Mouse (Mus musculus) cerebellum, adult 2 months (tissue): ENCODE measurements at regions not wholly inside any gene's neighbourhood (a gene's known extent, or its start where the extent isn't known, plus 50 kb on each side); places are given as distances from the start of the nearest gene placed in this dataset.

Source experiments
- DNase-seq, 2 experiments: peaks; one replicate each; pipeline ENCODE4 v3.0.0; 2021
- H3K27ac ChIP-seq: fragments of 200-500 bp; 2 replicates; pipeline ENCODE4 v1.5.1; 2012; ENCODE audit warnings: low read length, control low read depth, inconsistent platforms; ENCODE audit not compliant: insufficient read depth
- H3K27me3 ChIP-seq: fragments of 200-500 bp; 2 replicates; pipeline ENCODE4 v1.6.1; 2012; ENCODE audit warnings: inconsistent platforms, mild to moderate bottlenecking, low read length, moderate library complexity; ENCODE audit not compliant: control insufficient read depth, insufficient read depth
- H3K4me1 ChIP-seq: fragments of 200-500 bp; 2 replicates; pipeline ENCODE4 v1.6.1; 2011; ENCODE audit warnings: low read length; ENCODE audit not compliant: control insufficient read depth, insufficient read depth
- H3K4me3 ChIP-seq: fragments of 200-500 bp; replicated peaks from 2 replicates; pipeline ENCODE3; 2011; ENCODE audit warnings: mild to moderate bottlenecking, low read depth, low read length, control low read depth; ENCODE audit not compliant: insufficient read depth
- CTCF ChIP-seq: fragments of 200-500 bp; IDR thresholded peaks from 2 replicates; pipeline ENCODE4 v1.5.1; 2011; ENCODE audit warnings: low read depth, mild to moderate bottlenecking, control low read depth, low read length, moderate library complexity, borderline replicate concordance; ENCODE audit not compliant: insufficient read depth
- POLR2A ChIP-seq: fragments of 200-500 bp; IDR thresholded peaks from 2 replicates; pipeline ENCODE4 v1.6.1; 2011; ENCODE audit warnings: low read length, control low read depth, borderline replicate concordance; ENCODE audit not compliant: insufficient read depth
- WGBS: fragments of 180-500 bp; shearing (Covaris S2); methylation state at CpG from one replicate; pipeline ENCODE4 v1.1.7; 2018; 5-methylcytosine and 5-hydroxymethylcytosine counted together

DNA sequence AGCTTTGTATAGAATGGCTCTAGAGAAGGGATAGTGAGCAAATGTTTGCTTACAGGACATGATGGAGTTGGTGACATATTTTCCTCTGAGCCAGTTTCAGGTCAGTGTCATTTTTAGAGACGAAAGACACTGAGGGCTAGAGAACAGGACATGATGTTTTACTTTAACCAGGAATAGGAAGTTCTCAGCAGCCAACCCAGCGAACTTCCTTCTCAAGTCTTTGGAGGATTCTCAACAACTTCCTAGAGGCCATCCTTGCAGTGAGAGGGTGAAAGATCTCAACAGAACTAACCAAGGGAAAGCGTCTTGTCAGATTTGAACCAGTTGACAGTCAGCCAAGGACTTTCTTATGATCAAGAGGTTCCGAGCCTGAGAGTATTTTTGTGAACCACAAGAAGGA, 153.7 kb upstream of the Jade1 start:
- Histone ChIP-seq H3K4me1 (no peaks in the 10 kb centered on the region), H3K4me3 (no peak overlapping the region), H3K27ac (no peak overlapping the region), H3K27me3 (no peaks in the 10 kb centered on the region)
- TF ChIP-seq POLR2A (no peak), CTCF (no peak)
- DNase-seq, result no peak
- 87% methylated on average over 4 of the region's 4 CpGs for WGBS

DNA sequence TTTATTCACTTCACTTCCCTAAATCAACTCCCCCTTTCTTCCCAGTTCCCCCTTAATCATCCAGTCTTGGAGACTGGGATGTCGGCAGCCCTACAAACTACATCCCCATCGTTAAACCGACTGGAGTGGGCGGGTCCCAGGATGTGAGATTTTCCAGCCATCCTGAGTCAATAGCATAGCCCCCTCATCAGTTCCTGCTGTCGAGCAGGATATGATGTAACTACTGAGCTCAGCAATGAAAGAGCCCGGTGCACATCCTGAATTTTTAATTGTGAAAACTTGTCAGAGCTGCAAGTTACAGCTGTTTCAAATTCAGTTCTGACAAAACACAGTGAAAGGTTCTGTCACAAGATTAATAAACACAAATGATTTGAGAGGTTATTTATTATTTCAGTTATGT, 165.7 kb upstream of the Jade1 start:
- DNase-seq, result no peak
- H3K4me3 ChIP-seq, result no peak overlapping the region
- 79% methylated on average over 6 of the region's 6 CpGs for WGBS
- H3K27ac ChIP-seq, result no peak overlapping the region
- H3K4me1 ChIP-seq, result no peaks in the 10 kb centered on the region
- no peaks in the 10 kb centered on the region for H3K27me3 ChIP-seq
- TF ChIP-seq CTCF (no peak), POLR2A (no peak)

DNA sequence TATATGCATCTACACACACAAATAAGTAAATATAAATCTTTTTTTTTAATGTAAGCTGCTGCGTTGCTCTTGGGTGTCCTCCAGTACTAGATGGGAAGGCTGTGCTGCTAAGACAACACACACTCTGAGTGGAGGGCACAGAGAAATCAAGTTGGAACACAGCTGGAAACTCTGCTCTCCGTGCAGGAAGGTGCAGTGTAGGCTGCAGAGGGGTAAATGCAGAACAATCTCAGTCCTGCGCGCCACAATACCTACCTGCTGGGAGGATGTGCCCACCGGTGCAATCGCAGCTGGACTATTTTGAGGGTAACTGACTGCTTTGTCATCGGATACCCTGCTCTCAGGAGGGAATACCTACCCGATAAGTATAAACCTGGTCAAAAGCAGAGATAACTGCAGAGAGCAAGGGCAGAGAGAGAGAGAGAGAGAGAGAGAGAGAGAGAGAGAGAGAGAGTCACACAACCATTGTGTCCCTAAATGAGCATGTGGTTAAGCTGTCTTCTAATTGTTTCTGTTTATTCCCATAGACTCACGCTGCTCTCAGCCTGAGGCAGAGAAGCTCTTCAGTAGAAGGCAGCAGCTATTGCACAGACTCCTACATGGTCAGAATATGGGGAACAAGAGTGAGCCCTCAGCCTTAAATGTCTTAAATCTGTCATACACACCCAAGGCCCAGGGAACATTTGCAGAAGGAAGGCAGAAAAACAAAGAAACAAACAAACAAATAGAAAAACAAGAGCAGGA, 167.9 kb upstream of the Jade1 start:
- Histone ChIP-seq H3K4me3 (no peak overlapping the region), H3K27me3 (no peaks in the 10 kb centered on the region), H3K27ac (no peak overlapping the region), H3K4me1 (no peaks in the 10 kb centered on the region)
- TF ChIP-seq POLR2A (no peak), CTCF (no peak)
- no peak for DNase-seq
- 56% methylated on average over 9 of the region's 9 CpGs for WGBS

DNA sequence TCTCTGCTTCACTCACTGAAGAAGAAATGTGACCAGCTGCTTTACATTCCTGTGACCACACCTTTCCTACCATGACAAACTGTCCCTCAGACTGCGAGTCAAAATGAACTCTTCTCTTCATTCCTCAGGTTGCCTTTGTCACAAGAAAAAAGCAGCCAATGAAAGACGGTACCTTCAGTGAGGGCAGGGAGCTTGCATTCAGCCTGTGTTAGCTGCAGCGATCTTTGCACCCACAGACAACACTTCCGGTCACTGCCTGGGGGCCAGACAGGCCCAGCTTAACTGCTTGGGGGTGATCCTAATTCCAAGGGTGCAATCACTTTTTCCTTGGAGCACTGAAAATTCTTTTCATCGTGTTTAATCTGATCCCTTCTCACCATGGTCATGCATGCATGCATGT, 169.2 kb upstream of the Jade1 start:
- Histone ChIP-seq H3K27ac (no peak overlapping the region), H3K4me3 (no peak overlapping the region), H3K27me3 (no peaks in the 10 kb centered on the region), H3K4me1 (no peaks in the 10 kb centered on the region)
- TF ChIP-seq CTCF (no peak), POLR2A (no peak)
- 64% methylated on average over 5 of the region's 5 CpGs for WGBS
- DNase-seq, result no peak

DNA sequence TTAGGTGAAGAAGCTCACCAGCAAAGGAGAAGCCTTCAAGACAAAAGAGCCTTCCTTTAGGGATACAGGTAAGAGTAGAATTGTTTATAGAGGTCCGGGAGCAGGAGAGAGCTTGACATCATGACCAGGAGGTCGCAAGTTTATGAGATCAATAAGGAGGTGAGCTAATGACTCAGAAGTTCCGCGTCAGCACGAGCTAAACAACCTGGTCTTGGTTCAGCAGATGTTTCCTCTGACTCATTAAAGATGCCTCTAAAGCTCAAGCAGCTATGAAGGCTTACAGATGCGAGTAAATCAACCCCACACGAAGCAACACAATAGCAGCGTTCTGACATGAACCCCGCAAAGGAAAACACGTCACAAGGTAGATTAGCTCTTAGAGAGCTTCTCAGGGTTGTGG, 171.1 kb upstream of the Jade1 start:
- H3K27me3 ChIP-seq, result no peaks in the 10 kb centered on the region
- no peaks in the 10 kb centered on the region for H3K4me1 ChIP-seq
- DNase-seq, result no peak
- no peak overlapping the region for H3K4me3 ChIP-seq
- H3K27ac ChIP-seq, result no peak overlapping the region
- WGBS, result 93% methylated on average over 10 of the region's 10 CpGs
- TF ChIP-seq POLR2A (no peak), CTCF (no peak)

DNA sequence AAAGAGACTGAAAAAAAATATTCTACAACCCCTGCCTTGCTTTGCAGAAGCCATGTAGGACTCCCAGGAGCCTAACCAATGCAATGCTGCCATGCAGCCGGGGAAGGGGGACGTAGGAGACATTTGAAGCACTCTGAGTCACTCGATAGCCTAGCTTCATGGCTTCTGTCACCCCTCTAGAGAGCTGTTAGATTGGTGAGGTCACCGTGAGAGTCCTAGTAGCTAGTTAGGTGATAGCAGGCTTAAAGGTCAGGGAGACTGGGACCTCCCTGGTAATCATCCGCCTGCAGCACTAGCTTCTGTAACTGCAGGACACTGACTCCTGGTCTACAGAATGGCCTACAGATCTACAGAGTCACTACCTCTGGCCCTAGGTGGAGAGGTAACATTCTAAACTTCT, 177.0 kb upstream of the Jade1 start:
- no peak for DNase-seq
- H3K4me3 ChIP-seq, result no peak overlapping the region
- TF ChIP-seq POLR2A (no peak), CTCF (no peak)
- H3K27ac ChIP-seq, result no peak overlapping the region
- H3K4me1 ChIP-seq, result no peaks in the 10 kb centered on the region
- H3K27me3 ChIP-seq, result no peaks in the 10 kb centered on the region
- 70% methylated on average over 5 of the region's 5 CpGs for WGBS

DNA sequence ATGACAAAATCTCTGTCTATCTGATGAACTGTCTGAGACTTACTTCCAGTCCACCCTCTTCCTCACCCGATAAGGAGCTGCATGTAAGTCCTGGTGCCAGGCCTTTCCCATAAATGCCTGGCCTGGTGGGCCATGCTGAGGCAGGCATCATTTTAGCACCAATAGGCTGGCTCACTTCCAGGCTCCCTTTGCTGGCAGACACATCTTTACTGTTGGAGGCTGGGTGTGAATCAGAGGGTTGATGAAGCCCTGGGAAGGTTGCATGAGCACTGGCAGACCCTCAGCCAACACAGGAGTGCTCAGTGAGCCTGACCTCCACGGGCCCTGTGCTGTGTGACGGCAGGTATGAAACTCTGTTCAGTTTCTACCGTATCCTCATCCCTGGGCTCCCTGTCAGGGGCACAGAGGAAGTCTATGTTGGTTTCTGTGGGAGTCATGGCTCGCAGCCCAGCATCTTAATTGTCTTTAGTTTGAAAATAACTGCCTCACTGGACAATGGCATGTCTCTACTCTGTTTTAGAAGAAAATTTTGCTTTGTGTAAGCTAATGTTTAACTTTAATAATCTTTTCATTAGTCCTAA, 177.6 kb upstream of the Jade1 start:
- Histone ChIP-seq H3K27ac (no peak overlapping the region), H3K27me3 (no peaks in the 10 kb centered on the region), H3K4me3 (no peak overlapping the region), H3K4me1 (no peaks in the 10 kb centered on the region)
- 23% methylated on average over 5 of the region's 5 CpGs for WGBS
- TF ChIP-seq CTCF, result no peak
- peak; percentile 17 to 21 for DNase-seq

DNA sequence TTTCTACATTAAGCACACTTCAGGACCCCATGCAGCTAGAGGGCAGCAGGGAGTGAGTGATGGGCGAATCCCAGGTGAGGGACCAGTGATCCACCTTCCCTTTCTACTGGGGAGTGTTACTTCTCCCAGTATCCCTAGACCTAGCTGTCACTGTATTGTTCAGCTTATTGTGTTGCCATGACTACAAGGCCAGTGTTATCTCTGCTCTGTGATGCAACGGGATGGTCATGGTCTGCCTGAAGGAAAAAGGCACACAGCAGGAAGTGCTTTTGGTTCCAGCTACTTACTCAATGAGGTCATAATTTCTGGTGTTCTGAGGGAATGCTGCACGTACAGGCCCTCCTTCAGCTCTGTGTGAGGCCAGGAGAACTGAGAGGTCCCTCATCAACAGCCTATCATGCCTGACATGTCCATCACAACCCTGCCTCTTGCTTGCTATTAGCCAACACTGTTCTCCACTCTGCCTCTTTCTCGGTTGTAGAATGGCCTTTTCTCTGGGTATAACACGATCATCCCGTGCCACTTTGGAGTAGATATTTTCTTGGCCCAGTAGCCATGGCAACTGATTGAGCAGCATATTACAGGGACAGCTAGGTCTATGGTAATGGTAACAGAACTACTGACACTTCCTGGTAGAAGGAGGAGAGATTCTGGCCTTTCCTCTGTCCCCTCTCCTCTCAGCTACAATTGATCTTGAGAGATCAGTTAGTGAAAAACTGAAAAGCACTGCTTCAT, 178.5 kb upstream of the Jade1 start:
- no peak overlapping the region for H3K27ac ChIP-seq
- no peak for TF ChIP-seq POLR2A
- no peak for DNase-seq
- WGBS, result 55% methylated on average over 6 of the region's 6 CpGs
- no peaks in the 10 kb centered on the region for H3K27me3 ChIP-seq
- H3K4me3 ChIP-seq, result no peak overlapping the region
- H3K4me1 ChIP-seq, result no peaks in the 10 kb centered on the region
